Mouse (Mus musculus): ENCODE results near the gene Clec11a. TPM values are rescaled to one million over a fixed set of nuclear protein-coding genes. Genes with fewer than 3 reads are reported as not detected.

Clec11a gene
- polyA plus RNA-seq, 1 experiment: 2.4 TPM

DNA sequence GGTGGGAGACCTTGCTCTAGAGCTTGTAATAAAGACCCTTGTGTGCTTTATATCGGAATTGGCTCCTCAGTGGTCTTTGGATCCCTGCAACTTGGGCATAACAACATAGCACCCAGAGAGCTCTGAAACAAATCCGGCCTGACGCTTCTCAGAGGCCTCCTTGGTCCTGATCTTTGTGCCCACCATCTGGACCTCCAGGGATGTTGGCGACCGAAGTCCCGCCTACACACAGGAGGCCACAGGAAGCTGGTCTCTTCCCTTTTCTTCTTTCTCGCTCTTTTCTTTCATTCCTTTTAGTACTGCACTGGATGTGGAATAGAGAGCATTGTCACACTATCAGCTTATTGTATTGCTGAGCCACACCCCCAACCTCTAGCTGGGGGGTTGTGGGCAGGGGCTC lies 33.3 kb downstream of the Clec11a start:
- no peak for DNase-seq
- TF ChIP-seq CTCF (IDR thresholded peaks at IDR 0.05; ENCODE audit: borderline replicate concordance, insufficient read depth, low read depth, low read length) (no peak), POLR2A (IDR thresholded peaks at IDR 0.05; ENCODE audit: borderline replicate concordance, insufficient read depth, low read length) (no peak)
- Histone ChIP-seq H3K4me1 (ENCODE audit: control insufficient read depth, insufficient read depth, low read length) (no peaks in the 10 kb centered on the region), H3K27ac (ENCODE audit: insufficient read depth, low read length) (no peak overlapping the region), H3K4me3 (replicated peaks; ENCODE audit: insufficient read depth, low read depth, low read length) (no peak overlapping the region), H3K27me3 (ENCODE audit: control insufficient read depth, insufficient read depth, low read length) (no peaks in the 10 kb centered on the region)
- 55% methylated on average over 7 of the region's 7 CpGs for WGBS

DNA sequence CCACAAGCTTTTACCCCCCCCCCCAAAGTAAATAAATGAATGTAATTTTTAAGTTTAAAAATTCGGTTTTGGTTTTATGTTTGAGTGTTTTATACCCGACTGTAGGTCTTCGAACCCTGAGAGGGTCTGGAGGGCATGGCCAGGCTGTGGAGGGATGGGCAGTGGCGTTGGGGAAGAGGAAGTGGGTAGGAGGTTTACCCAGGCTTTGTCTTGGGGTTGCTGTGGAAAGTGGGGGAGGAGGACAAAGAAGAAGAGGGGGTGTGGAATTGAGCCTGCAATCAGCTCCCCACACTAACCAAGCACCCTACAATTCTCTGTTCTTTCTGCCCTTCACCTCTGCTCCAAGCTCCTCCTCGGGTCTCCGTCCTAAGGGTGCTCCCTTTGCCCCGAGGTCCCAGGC lies 34.2 kb downstream of the Clec11a start:
- H3K4me1 ChIP-seq (ENCODE audit: control insufficient read depth, insufficient read depth, low read length): no peaks in the 10 kb centered on the region
- DNase-seq: no peak
- no peaks in the 10 kb centered on the region for H3K27me3 ChIP-seq (ENCODE audit: control insufficient read depth, insufficient read depth, low read length)
- H3K27ac ChIP-seq (ENCODE audit: insufficient read depth, low read length): no peak overlapping the region
- WGBS: 89% methylated on average over 7 of the region's 7 CpGs
- H3K4me3 ChIP-seq (replicated peaks; ENCODE audit: insufficient read depth, low read depth, low read length): no peak overlapping the region
- TF ChIP-seq POLR2A (IDR thresholded peaks at IDR 0.05; ENCODE audit: borderline replicate concordance, insufficient read depth, low read length): no peak
- no peak for TF ChIP-seq CTCF (IDR thresholded peaks at IDR 0.05; ENCODE audit: borderline replicate concordance, insufficient read depth, low read depth, low read length)

DNA sequence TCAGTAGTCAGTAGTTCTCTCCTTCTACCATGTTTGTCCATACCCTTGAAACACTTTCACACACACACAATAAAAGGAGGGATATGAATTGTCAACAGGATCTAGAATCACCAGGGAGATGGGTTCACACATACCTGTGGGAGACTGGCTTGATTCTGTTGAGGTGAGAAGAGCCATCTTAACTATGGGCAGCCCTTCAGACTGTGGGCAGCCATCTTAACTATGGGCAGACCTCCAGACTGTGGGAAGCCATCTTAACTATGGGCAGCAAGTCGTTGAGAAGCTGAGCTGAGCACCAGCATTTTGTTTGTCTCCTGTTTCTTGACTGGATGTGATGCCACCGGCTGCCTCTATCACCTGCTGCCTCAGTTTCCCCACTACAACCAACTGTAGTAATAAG lies 35.4 kb downstream of the Clec11a start:
- no peaks in the 10 kb centered on the region for H3K27me3 ChIP-seq (ENCODE audit: control insufficient read depth, insufficient read depth, low read length)
- TF ChIP-seq POLR2A (IDR thresholded peaks at IDR 0.05; ENCODE audit: borderline replicate concordance, insufficient read depth, low read length): no peak
- H3K4me1 ChIP-seq (ENCODE audit: control insufficient read depth, insufficient read depth, low read length): no peaks in the 10 kb centered on the region
- 66% methylated on average over 2 of the region's 2 CpGs for WGBS
- no peak overlapping the region for H3K27ac ChIP-seq (ENCODE audit: insufficient read depth, low read length)
- H3K4me3 ChIP-seq (replicated peaks; ENCODE audit: insufficient read depth, low read depth, low read length): no peak overlapping the region
- no peak for DNase-seq

DNA sequence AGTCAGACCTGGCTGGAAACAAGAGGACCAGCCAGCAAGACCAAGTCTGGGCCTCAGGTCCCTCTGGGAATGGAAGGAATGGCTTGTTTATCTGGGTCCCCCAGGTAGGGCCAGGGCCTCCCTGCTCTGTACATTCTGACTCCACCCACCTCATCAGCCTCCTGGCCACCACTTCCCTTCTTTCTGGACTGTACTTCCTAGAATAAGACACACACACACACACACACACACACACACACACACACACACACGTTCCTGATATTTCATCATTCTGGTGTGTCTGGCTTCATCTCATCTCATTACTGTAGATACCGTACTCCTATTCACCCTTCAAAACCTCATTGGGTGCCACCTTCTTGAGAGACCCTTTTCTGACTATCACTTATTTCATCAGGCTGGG lies 37.3 kb downstream of the Clec11a start:
- DNase-seq: no peak
- WGBS: 98% methylated on average over 2 of the region's 2 CpGs
- H3K4me3 ChIP-seq (replicated peaks; ENCODE audit: insufficient read depth, low read depth, low read length): no peak overlapping the region
- TF ChIP-seq CTCF (IDR thresholded peaks at IDR 0.05; ENCODE audit: borderline replicate concordance, insufficient read depth, low read depth, low read length): no peak
- TF ChIP-seq POLR2A (IDR thresholded peaks at IDR 0.05; ENCODE audit: borderline replicate concordance, insufficient read depth, low read length): no peak
- H3K27ac ChIP-seq (ENCODE audit: insufficient read depth, low read length): no peak overlapping the region
- H3K27me3 ChIP-seq (ENCODE audit: control insufficient read depth, insufficient read depth, low read length): no peaks in the 10 kb centered on the region
- no peaks in the 10 kb centered on the region for H3K4me1 ChIP-seq (ENCODE audit: control insufficient read depth, insufficient read depth, low read length)

DNA sequence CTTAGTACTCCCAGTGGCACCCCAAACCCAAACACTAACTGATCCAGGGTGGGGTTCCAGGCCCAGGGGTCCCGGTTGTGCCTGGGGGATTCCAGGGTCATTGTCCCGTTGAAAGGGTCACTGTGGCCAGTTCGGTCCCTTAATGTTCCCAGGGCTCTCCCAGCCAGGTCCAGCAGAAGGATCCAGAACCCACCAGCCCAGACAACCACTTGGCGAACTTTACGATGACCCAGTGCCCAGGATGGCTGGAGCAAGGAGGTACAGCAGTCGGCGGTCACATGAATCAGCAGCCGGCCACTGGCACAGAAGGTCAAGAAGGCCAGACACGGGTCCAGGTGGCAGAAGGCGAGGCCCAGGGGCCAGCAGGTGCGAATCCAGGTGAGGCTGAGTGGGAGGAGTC lies 38.6 kb downstream of the Clec11a start:
- 81% methylated on average over 11 of the region's 11 CpGs for WGBS
- TF ChIP-seq POLR2A (IDR thresholded peaks at IDR 0.05; ENCODE audit: borderline replicate concordance, insufficient read depth, low read length) (no peak), CTCF (IDR thresholded peaks at IDR 0.05; ENCODE audit: borderline replicate concordance, insufficient read depth, low read depth, low read length) (no peak)
- Histone ChIP-seq H3K27me3 (ENCODE audit: control insufficient read depth, insufficient read depth, low read length) (no peaks in the 10 kb centered on the region), H3K27ac (ENCODE audit: insufficient read depth, low read length) (no peak overlapping the region), H3K4me1 (ENCODE audit: control insufficient read depth, insufficient read depth, low read length) (no peaks in the 10 kb centered on the region), H3K4me3 (replicated peaks; ENCODE audit: insufficient read depth, low read depth, low read length) (no peak overlapping the region)
- no peak for DNase-seq

DNA sequence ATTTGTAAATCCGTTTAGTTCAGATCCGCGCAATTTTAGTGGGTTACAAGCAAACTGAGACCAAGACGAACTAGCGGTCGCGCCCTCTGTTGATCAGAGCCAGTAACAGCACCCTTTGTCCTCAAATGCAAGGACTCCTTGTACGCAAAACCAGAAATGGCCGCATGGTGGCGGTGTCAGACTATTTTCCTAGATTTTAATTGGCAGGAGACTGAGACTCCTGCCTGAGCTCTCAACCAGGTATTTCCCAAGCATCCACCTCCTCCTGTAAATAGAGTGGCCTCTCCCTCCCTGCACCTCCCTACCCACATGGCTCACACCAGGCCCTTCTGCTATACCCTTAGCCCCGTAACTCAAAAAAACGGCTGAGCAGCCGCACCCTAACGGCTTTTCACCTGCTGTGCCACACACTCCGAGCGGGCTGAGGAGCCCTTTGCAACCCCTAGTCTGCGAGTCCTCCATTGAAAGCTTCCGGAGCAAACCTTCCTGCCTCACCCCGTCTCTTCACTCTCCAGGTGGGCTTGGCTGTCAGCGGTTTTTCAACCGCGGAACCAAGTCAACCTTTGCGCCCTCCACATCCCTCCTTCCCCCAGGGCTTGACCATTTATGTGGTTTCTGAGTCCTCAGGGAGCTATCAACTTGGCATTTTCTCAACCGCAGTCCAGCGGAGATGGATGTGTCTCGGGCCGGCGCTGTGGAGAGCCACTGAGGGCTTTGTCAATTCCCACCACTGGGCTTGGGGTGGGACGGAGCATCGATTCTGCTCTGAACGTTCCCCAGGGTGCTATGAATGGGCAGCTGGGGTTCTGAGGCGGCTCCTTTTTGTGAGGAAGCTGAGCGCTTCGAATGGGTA lies 43.7 kb downstream of the Clec11a start:
- Histone ChIP-seq H3K4me1 (ENCODE audit: control insufficient read depth, insufficient read depth, low read length) (no peaks in the 10 kb centered on the region), H3K27ac (ENCODE audit: insufficient read depth, low read length) (peak overlapping the region; percentile 55), H3K27me3 (ENCODE audit: control insufficient read depth, insufficient read depth, low read length) (no peaks in the 10 kb centered on the region), H3K4me3 (replicated peaks; ENCODE audit: insufficient read depth, low read depth, low read length) (peak overlapping the region; percentile 61)
- TF ChIP-seq CTCF (IDR thresholded peaks at IDR 0.05; ENCODE audit: borderline replicate concordance, insufficient read depth, low read depth, low read length) (peak; percentile 98), POLR2A (IDR thresholded peaks at IDR 0.05; ENCODE audit: borderline replicate concordance, insufficient read depth, low read length) (peak; percentile 5; the same call in 1 of the 2 replicates)
- 4% methylated on average over 34 of the region's 34 CpGs for WGBS
- peak; percentile 94 to 99 for DNase-seq

DNA sequence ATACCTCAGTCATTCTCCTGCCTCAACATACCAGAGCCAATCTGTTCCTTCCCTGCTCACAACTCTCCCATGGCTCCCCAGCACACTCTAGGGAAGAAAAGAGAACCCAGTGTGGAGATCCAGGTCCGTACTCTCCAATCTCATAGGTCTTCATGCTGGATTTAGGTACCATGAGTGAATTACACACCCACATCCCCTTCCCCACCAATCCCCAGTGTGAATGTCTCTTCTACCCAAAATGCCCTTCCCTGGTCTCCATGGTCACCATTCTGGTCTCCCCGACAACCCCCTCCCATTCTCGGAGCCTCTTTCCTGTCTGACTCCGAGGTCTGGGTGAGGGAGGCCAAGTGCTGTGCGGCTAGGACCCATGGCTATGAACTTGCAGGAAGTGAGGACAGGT lies 45.6 kb downstream of the Clec11a start, which contains the start of gene Gm15517:
Gene Gm15517, plus strand, starts transcription at position 301 of the 400 bp plus-strand sequence.
- H3K4me3 ChIP-seq (replicated peaks; ENCODE audit: insufficient read depth, low read depth, low read length): no peak within 1 kb of the TSS
- no peaks in the 10 kb centered on the region for H3K27me3 ChIP-seq (ENCODE audit: control insufficient read depth, insufficient read depth, low read length)
- no peak for DNase-seq
- no peak within 1 kb of the TSS for H3K27ac ChIP-seq (ENCODE audit: insufficient read depth, low read length)
- 41% methylated on average over 5 of the region's 5 CpGs for WGBS
- no peaks in the 10 kb centered on the region for H3K4me1 ChIP-seq (ENCODE audit: control insufficient read depth, insufficient read depth, low read length)
- TF ChIP-seq CTCF (IDR thresholded peaks at IDR 0.05; ENCODE audit: borderline replicate concordance, insufficient read depth, low read depth, low read length) (no peak), POLR2A (IDR thresholded peaks at IDR 0.05; ENCODE audit: borderline replicate concordance, insufficient read depth, low read length) (no peak)

DNA sequence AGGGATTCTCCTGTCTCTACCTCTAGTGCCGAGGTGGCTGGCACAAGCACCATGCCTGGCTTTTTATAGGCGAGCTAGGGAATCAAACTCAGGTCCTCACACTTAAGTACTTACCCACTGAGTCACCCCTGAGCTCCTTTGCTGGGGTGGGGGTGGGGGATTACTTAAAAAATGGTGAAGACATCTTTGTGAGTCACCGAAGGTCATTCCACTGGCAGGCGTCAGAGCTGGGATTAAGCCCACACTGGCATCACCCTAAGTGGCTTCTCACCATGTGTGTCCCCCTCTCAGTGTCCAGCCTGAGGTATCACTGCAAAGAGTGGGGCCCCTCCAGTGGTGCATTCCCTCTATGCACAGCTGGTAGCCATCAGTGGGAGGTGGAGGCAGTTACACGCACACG lies 46.3 kb downstream of the Clec11a start:
- no peak for TF ChIP-seq CTCF (IDR thresholded peaks at IDR 0.05; ENCODE audit: borderline replicate concordance, insufficient read depth, low read depth, low read length)
- TF ChIP-seq POLR2A (IDR thresholded peaks at IDR 0.05; ENCODE audit: borderline replicate concordance, insufficient read depth, low read length): no peak
- Histone ChIP-seq H3K4me1 (ENCODE audit: control insufficient read depth, insufficient read depth, low read length) (no peaks in the 10 kb centered on the region), H3K27ac (ENCODE audit: insufficient read depth, low read length) (no peak overlapping the region), H3K4me3 (replicated peaks; ENCODE audit: insufficient read depth, low read depth, low read length) (no peak overlapping the region), H3K27me3 (ENCODE audit: control insufficient read depth, insufficient read depth, low read length) (no peaks in the 10 kb centered on the region)
- no peak for DNase-seq
- WGBS: 77% methylated on average over 6 of the region's 6 CpGs
